Mouse (Mus musculus) adrenal gland (tissue): ENCODE data around the gene Grm8.

Experiments used
- intact Hi-C: fragments of 180-260 bp; cut with DNase I; formaldehyde crosslinking; loops from one replicate; pipeline ENCODE4 v1.15.1; 2025
- microRNA-seq, 2 experiments: library from miRNA; unstranded; fragments of <30 nt; microRNA quantifications; one replicate each; pipeline ENCODE4; 2019

Grm8 gene

DNA sequence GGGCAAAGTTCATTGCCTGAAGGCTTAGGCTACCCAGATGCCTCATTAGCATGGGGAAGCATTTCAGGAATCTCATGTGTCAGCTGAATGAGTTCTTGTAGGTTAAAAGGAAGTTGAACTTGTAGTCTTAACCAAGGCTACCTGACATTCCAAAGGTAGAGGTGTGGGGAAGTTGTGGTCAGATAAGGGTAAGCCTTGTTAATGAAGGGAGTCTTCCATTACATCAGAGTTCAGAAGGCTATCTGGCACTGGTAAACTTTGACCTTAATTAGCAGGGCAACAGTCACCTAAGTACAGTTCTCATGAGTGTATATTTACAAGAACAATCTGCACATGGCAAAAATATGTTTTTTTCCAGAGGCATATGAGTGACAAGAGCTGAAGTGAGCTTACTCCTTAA is 870.0 kb downstream of the Grm8 start:
- intact Hi-C loops = no loop called here

GRCm38 (mm10) chr6:27262611-27263010 is 872.4 kb downstream of the Grm8 start:
- intact Hi-C loops = no loop called here

DNA sequence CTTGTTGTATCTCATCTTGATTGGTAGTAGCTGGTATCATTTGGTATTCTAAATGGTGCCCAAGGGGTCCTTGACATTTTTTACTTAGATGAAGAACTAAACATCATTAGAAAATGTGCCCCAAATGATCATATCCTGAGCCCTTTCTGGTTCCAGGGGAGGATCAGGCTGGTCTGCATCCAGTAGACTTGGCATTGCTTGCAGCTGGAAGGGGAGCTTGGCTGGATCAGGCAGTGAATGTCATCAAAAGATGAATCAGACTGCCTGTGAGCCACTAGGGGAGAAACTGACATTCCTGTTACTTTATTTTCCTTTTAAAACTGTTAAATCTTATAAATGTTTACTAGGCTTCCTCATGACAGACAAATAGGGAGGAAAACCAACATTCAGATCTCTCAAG is 894.6 kb downstream of the Grm8 start:
- intact Hi-C loops = no loop called here

DNA sequence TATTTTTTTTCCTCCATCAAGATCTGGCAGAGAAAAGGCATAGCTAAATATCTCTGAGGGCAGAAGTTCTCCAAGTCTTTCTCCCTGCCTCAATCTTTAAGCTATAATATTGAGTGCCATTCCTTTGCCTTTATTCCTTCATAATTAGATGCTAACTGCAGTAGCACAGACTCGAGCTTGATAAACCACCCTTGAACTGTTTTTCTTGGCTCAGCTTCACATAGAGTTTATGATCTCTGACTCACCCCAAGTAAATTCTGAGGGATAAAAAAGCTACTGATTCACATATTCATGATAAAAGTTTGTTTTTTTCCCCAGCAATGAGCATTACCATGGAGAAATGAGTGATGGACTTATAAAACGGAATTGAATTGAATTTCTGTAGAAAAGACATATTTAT is 895.0 kb downstream of the Grm8 start:
- intact Hi-C loops = no loop called here

Small RNA genes within 50 kb of the gene (microRNA-seq; reads per million reads assigned to microRNA genes)
- gene Mir592 = 5.6 to 7.1 reads per million in 2 experiments
